Mouse (Mus musculus) heart, postnatal 0 days (tissue): ENCODE results near the gene Myo10.

Source experiments
- CTCF ChIP-seq: IDR thresholded peaks from 2 replicates; pipeline ENCODE4 v1.5.1; 2016; ENCODE audit warnings: antibody characterized with exemption, control low read depth, low read depth
- EP300 ChIP-seq: IDR thresholded peaks from 2 replicates; pipeline ENCODE4 v1.6.1; 2016; ENCODE audit warnings: antibody characterized with exemption, low read depth

GRCm38 (mm10) chr15:25573113-25573512 lies 49.2 kb upstream of the Myo10 start:
- TF ChIP-seq CTCF, result no peak
- TF ChIP-seq EP300, result no peak
